Mouse (Mus musculus) frontal cortex, postnatal 14 days (tissue): ENCODE measurements at regions not wholly inside any gene's neighbourhood (a gene's known extent, or its start where the extent isn't known, plus 50 kb on each side); places are given as distances from the start of the nearest gene placed in this dataset.

ENCODE experiments used
- DNase-seq, 2 experiments: peaks; one replicate each; pipeline ENCODE4 v3.0.0; 2022; ENCODE audit warnings: low spot score in 2 of 2

GRCm38 (mm10) chr7:76142455-76142854 is 87.2 kb upstream of the Agbl1 start:
- DNase-seq = no peak

DNA sequence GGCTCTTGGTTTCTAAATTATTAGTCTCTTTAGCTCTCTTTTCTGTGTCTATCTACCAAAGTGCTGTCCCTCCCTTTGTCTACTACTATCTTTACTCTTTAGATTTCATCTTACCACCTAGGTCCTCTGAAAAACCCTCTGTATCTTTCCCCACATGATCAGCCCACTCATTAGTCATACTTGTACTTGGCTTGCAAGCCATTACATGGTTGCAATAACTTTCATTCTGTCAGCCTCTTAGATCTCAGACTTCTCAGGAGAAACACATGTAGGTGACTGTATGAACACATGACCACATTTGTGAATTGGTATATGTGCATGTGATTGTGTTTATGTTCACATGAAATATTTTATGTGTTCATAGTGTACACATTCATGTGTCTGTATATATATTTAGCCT is 83.3 kb upstream of the Agbl1 start:
- DNase-seq = no peak

- DNase-seq = no peak
Observed at GRCm38 (mm10) chr7:76156869-76157268, 72.8 kb upstream of the Agbl1 start.

GRCm38 (mm10) chr7:76164191-76164590 is 65.5 kb upstream of the Agbl1 start:
- DNase-seq = no peak

DNA sequence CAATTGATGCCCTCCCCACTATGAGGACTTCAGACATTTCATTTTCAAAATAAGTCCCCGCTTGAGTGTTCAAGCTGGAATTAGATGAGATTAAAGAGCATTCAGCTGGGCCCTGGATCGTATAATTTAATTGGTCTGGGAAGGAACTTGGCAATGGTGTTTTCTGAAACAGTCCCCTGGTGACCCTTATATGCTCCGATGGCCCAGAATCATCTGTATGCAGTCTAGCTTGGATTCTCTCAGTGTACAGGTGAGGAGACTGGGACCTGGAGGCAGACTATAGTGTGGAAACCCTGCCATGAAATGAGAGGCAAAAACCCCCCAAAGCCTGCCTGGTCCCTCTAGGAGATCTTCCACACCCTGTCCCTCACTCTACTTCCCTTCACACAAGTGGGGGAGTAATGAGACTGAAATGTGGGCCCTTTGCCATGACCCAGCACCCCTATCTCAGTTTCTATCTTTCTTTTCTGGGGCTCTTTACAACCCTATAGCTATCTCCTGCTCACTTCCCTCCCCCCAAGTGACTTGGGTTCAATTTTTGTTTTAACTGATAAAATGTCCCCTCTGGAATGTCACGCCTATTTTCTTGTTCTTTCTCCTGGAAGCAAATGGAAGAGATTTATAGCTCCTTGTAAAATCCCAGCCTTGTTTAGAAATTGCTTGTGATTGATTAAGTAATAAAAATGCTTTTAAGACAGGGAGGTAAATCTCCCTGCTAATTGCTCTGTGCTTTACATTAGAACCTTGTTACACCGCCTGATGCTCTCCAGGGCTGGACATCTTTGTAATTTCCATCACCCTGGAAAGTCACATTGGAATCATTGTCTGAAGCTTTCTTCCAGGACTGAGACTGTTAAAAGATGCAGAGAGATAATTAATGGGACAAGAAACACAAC is 64.7 kb upstream of the Agbl1 start:
- no peak for DNase-seq

- DNase-seq = no peak
Observed at GRCm38 (mm10) chr7:76170481-76170880, 59.2 kb upstream of the Agbl1 start.

- DNase-seq = no peak
Observed at GRCm38 (mm10) chr7:76176235-76176634, 53.5 kb upstream of the Agbl1 start.

DNA sequence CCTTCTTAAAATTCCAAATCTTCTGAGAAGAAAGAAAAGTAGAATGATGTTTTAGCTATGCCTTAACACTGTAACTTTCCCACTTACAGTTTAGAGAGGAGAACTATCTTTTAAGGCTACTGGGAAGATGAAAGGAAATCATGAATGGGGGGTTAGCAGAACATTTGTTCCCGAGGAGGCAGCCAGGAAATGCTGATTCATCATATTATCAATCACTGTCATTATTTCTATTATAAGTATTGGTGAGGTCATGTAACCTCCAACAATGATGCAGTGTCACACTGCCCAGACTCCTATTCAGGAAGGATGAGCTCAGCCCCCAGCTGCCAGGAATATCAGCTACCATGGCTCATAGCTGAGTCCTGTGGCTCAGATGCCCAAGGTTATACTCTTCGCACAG is 52.3 kb upstream of the Agbl1 start:
- DNase-seq = no peak
